Mouse (Mus musculus): ENCODE data around the gene D430041D05Rik.

Gene D430041D05Rik

GRCm38 (mm10) chr2:104185616-104186015 lies 225.2 kb downstream of the D430041D05Rik start:
- DNase-seq, result no peak

DNA sequence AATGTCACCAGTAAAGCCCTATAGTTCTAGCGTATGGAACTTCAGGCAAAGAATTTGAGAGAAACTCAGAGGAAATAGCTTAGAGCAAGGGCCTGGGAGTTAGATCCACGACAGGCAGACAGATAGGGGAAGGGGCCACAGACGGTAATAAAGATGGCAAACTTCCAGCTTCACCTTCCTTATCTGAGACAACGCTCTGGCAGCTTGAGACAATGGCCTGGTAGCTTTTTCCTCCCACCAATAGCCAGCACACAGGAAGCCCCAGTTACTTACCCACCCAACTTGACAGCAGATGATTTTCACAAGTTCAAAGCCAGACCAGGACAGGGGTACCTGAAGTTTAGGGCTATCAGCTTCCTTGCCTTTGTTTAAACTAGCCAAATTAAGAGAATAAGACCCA lies 226.5 kb downstream of the D430041D05Rik start:
- no peak for DNase-seq

DNA sequence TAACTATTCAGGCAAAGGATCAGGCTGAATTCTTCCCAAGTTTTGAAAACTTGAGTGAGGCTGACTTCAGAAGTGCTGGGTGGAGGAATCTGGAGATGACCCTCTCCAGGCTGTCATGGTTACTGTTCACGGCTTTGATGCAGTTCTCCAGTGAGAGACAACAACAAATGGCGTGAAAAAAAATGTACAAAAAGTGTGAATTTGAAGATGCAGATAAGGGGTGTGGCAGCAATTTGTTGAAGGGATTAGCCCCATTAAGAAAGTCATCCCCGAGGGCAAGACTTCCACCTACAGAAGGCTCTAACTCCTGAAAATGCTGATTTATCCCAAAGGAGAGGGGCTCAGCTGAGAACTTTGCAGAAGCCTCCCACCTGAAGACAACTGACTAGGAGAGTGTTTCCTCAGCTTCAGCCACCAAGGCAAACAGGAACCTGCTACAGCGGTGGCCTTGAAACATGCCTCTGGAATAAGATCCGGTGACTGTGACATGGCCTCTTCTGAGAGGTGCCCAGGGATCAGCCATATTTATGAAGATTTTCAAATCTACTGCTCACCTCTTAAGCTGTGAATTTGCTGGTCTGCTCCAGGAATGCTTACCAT lies 227.5 kb downstream of the D430041D05Rik start:
- DNase-seq, result no peak

- DNase-seq, result no peak
These were observed 231.2 kb downstream of the D430041D05Rik start for GRCm38 (mm10) chr2:104179636-104180035.

DNA sequence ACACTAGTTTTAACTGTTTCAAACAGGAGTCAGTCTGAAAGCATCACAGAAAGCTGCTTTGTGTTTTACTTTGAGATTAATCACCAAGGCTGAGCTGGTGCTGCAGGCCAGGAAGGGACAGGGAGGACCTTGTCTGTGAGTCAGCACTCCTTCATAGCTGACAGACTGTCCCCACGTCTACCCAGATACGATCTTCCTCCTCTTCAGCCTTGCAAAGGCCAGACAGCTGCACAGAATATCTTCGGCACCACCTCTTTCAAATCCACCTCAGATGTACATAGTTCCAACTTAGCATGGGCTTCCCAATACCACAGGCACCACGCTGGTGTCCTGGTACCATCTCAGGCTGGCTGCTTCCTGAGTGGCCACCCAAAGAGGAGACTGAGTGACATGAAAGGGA lies 232.6 kb downstream of the D430041D05Rik start:
- no peak for DNase-seq

GRCm38 (mm10) chr2:104176979-104177704 lies 233.7 kb downstream of the D430041D05Rik start:
- DNase-seq, result peak; percentile 43 to 62

GRCm38 (mm10) chr2:104176166-104176978 lies 234.4 kb downstream of the D430041D05Rik start:
- no peak for DNase-seq

- DNase-seq, result no peak
These were observed 235.2 kb downstream of the D430041D05Rik start for GRCm38 (mm10) chr2:104175476-104176165.

GRCm38 (mm10) chr2:104173431-104173830 lies 237.4 kb downstream of the D430041D05Rik start:
- DNase-seq, result no peak

GRCm38 (mm10) chr2:104172695-104173348 lies 238.0 kb downstream of the D430041D05Rik start:
- no peak for DNase-seq

GRCm38 (mm10) chr2:104168186-104168896 lies 242.5 kb downstream of the D430041D05Rik start:
- DNase-seq, result no peak

DNA sequence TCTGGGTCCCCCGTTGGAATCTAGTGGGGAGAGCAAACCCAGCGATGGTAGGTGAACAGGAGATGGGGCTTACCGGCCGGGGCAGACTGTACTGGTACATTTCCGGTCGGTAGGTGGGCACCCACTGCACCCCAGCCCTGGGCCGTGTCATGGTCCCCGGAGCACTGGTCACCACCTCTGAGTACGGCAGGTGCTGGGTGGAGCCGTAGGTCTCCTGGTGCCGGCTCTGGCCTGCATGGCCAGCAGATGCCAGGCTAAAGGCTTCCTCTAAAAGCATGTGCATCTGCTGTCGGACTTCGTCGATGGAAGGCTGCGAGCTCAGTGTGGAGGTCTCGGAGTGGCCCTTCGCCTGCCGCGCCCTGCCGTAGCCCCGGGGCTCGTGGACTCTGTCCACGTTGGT lies 243.0 kb downstream of the D430041D05Rik start:
- DNase-seq, result no peak

- DNase-seq, result no peak
These were observed 245.2 kb downstream of the D430041D05Rik start for GRCm38 (mm10) chr2:104165631-104166030.

GRCm38 (mm10) chr2:104163978-104164487 lies 246.8 kb downstream of the D430041D05Rik start:
- DNase-seq, result no peak

- no peak for DNase-seq
These were observed 247.4 kb downstream of the D430041D05Rik start for GRCm38 (mm10) chr2:104163418-104163817.

- DNase-seq, result no peak
These were observed 253.0 kb downstream of the D430041D05Rik start for GRCm38 (mm10) chr2:104157831-104158230.

DNA sequence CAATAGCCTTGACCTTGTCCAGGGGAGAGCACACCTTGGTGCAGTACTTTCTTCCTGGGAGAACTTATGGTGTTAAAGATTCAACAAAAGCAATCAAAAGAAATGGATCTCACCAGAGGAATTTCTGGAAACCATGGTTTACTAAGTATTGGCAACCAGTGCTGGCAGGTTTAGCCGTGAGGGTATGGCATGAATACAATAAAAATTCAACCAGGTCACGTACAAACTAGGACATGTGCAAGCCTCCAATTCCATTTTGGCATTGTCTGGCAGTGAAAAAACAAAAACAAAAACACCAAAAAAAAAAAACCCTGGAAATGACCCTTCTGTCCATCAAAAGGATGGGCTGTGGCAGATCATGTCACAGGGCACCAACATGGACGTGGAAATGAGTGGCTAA lies 256.9 kb downstream of the D430041D05Rik start:
- no peak for DNase-seq

- no peak for DNase-seq
These were observed 257.5 kb downstream of the D430041D05Rik start for GRCm38 (mm10) chr2:104153345-104153744.

- DNase-seq, result no peak
These were observed 260.0 kb downstream of the D430041D05Rik start for GRCm38 (mm10) chr2:104150608-104151397.

DNA sequence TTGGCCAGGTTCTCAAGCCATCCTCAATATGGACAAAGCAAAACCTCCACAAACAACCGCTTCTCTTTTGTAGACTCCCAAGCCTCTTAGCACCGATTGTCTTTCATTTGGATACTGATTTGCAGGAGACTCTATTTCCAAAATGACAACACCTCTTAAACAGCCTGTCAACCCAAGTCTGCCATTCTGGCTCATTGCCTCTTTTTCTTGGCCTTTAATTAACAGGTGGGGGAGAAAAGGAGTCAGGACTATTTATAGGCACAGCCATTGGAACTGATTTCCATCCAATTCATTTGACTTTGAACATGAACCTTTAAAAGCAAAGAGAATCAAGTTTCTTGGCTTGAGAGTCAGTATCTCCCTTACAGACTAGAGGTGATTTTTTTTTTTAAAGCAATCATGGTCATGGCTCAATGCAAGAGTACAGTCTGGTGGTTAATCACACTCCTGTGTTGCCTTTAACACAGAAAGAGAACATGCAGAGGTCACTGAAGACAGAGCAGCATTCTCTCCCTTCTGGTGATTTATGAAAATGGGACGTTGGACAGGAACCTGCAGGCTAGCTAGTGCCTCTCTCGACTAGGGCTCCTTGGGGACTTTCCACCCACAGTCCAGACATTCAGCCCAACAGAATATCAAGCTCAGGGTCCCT lies 262.8 kb downstream of the D430041D05Rik start:
- DNase-seq, result no peak

Measured in lung, postnatal 4 days (tissue).